Mouse (Mus musculus) cerebellum, adult 9-10 months (tissue): ENCODE results near the gene Thtpa.

Experiments used
- DNase-seq: peaks from one replicate; pipeline ENCODE4 v3.0.0; 2022

The Thtpa gene

DNA sequence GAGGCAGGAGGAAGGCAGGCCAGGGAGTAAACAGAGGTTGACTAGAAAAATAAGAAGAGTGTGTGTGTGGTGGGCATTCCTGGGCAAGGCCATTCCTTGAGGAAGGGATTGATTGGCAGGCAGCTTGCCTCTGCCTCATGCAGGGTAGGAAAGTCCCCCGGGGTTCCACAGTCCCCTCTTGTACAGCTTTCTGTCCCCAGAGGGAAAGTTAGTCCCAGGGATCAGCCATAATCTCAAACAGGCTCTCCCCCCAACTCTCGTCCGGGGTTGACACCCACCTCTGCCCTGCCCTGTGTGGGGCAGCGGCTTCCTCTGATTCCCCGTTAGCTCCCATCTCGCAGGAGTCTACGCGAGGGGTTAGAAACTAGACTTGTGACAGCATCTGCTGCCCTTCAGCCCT, 12.4 kb downstream of the Thtpa start:
- no peak for DNase-seq

GRCm38 (mm10) chr14:55108202-55108870, 13.8 kb downstream of the Thtpa start:
- DNase-seq: peak; percentile 80

DNA sequence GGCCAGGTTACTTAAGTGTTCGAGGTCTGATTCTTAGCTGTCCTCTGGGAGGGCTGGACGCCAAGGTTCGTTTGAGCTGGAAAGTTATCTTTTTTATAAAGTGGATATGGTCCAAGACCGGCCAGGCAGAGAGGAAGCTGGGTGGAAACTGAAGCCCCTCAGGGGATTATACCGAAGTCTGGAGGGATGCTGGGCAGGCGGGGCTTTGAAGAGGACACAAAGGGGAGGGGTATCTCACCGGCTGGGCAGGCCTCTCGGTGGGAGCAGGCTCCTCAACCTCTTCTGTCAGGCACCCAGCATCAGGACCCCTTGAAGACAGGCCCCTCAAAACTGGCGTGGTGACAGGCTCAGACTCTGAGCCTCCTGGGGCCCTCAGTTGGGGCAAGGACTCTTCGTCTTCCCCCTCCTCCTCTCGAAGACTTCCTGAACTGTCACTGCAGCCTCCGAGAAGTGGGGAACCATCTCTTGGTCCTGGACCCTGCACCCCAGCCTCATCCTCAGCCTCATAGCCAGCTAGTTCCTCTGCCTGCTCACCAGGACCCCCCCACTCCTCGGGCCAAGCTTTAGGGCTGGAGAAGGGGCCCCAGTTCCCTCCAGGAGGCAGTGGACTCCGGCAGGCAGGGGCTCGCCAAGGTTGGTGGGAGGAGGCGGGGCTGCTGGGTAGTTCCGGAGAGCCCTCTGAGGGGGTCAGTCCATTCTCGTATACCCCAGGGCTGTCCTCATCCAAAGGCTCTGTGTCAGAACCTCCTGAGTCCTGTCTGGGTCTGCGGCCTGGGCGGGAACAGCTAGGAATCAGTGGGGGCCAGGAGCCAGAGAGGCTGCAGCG, 14.7 kb downstream of the Thtpa start:
- DNase-seq: peak; percentile 70

GRCm38 (mm10) chr14:55110076-55110475, 15.5 kb downstream of the Thtpa start:
- peak; percentile 58 for DNase-seq

GRCm38 (mm10) chr14:55111720-55112119, 17.1 kb downstream of the Thtpa start:
- peak; percentile 75 for DNase-seq

DNA sequence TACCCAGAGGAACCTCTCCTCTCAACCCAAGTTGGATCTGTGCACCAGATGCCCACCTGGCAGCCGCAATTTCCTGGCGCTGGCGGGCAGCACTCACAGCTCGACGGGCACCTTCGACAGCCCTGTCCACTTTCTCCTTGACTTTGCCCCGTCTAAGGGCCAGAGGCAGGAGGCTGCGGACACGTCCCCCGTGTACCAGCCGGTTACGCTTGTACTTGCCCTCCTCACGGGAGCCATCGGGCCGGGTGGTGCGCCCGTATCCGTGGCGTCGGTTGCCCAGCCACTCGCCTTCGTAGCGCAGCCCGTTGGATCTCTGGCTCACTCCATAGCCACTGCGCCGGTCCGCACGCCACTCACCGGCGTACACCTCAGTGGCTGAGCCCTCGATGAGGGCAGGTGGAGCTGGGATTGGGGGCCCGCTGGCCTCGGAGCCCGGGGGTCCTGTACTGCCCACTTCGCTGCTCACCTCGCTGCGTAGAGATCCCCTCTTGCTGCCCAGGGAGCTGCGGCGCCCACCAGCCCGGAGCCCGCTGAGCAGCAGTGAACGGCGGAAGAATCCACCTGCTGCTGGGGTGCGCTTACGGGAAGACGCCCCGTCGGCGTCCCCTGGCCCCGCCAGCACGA, 18.9 kb downstream of the Thtpa start:
- DNase-seq: peak; percentile 59

DNA sequence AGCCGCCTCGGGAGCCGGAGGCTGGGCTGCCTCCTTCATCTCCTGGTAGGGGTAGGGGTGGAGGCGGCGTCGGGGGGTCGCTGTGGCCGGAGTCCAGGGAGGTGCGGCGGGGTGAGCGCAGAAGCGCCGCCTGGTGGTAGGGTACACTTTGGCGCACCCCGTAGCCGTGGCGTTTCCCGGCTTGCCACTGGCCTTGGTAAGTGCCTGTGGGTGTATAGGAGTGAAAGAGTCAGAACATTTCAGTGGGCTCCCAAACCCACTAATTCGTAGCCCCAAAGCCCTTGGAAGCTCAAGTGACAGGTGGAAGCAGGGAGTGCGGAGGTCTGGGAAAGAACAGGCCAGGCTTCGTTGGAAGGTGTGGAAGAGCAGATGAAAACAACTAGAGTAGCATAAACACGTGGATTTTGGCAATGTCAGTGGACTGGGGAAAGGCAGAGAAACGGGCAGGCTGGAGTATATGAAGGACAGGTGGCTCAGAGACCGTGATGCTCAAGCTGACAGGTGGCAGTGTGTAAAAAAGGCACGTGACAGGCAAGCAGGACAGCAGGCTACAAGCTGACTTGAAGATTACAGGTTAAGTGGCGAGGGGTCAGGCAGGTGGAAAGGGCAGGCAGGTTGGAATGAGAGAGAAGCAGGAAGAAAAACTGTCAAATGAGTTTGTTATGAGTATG, 19.5 kb downstream of the Thtpa start:
- DNase-seq: peak; percentile 84

- peak; percentile 82 for DNase-seq
These were observed 20.4 kb downstream of the Thtpa start for GRCm38 (mm10) chr14:55114759-55115701.

- DNase-seq: peak; percentile 76
These were observed 21.3 kb downstream of the Thtpa start for GRCm38 (mm10) chr14:55115846-55116245.

DNA sequence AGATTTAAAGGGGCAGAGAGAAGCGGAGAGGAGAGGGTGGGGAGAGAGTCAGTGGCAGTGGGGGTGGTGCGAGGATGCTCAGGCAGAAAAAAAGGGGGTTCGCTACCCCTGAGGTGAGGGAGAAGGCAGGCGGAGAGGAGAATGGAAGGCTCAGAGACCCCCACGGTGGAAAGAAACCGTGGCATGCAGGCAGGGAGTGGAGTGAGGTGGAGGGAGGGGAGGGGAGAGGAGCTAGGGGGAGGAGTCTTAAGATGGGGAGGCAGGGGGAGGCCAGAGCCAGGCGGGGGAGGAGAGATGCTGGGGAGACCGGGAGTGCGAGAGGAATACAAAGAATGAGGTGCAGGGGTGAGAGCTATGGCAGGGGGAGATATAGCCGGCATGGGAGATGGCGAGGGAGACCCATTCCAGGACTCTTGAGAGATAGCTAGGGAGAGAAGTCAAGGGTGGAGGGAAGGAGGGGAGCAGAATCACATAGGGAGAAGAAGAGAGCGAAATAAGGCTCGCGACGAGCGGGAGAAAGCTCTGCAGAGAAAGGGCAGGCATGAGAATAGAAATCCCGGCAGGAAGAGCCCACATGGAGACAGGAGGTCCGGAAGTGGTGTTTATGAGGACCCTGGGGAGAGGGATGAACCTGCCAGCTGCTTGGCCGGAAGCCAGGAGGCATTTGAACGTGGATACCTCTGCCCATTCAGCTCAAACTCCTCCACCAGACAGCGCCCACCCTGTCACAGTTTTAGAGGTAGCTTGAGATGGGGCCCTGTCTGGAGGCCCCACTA, 22.0 kb downstream of the Thtpa start, which contains the start of gene Jph4:
Gene Jph4 (minus strand): TSS at position 511 of the 776 bp plus-strand sequence.
- peak; percentile 89 for DNase-seq

- peak; percentile 94 for DNase-seq
These were observed 24.3 kb downstream of the Thtpa start for GRCm38 (mm10) chr14:55118852-55119251.

- DNase-seq: peak; percentile 61
These were observed 25.0 kb downstream of the Thtpa start for GRCm38 (mm10) chr14:55119421-55120134.

GRCm38 (mm10) chr14:55121947-55122346, 27.4 kb downstream of the Thtpa start:
- DNase-seq: peak; percentile 94

- no peak for DNase-seq
These were observed 27.8 kb downstream of the Thtpa start for GRCm38 (mm10) chr14:55122359-55122758.

GRCm38 (mm10) chr14:55125711-55126110, 31.1 kb downstream of the Thtpa start:
- DNase-seq: peak; percentile 31

DNA sequence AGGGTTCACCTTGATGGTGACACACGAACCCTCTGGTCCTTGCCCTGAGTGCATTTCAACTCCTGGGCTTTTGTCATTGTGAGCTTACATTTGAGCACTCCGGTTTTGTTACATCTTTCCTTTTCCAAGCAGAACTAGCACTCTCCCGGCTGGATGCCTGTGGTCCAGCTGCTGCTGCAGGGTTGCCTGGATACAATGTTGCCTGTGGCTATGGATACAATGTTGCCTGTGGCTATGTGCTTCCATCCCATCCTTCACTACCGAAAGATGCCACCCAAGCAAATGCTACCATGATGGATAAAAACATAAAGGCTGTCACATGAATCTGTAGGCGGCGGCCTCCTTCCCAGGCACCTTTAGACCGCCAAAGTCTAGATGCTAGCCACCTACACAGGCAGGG, 31.9 kb downstream of the Thtpa start:
- no peak for DNase-seq

DNA sequence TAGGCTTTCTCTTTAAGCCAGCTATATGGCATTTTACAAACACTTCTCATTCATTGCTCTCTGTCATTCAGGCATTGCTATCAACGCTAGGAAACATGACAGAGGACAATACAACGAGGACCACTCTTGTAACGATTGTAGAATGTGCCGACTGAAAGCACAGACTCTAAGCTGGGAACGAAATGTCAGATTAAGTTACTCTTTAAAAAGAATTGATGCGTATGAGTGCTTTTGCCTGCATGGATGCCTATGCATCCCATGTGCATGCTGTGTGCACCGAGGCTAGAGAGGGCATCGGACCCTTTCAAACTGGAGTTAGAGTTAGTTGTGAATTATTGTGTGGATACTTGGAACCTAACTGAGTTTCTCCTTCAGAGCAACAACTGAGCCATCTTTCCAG, 41.1 kb downstream of the Thtpa start:
- DNase-seq: no peak

DNA sequence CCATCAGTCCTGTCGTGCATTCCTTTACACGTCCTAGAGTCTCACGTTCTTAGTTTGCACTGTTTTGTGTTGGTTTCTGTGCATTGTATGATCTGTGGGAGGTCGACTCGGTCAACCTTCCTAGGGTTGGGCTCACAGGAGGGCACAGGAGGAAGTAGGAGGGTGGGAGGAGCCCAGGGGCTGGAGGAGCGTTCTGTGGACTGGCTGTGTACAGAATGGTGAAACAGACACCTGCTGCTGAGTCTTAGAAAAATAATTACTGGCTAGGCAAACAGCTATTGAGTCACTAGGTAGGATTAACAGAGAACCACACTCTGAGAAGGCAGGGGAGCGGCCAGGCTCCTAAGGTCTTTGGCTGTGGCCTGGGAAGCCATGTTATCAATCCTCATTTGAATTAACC, 44.7 kb downstream of the Thtpa start:
- no peak for DNase-seq

DNA sequence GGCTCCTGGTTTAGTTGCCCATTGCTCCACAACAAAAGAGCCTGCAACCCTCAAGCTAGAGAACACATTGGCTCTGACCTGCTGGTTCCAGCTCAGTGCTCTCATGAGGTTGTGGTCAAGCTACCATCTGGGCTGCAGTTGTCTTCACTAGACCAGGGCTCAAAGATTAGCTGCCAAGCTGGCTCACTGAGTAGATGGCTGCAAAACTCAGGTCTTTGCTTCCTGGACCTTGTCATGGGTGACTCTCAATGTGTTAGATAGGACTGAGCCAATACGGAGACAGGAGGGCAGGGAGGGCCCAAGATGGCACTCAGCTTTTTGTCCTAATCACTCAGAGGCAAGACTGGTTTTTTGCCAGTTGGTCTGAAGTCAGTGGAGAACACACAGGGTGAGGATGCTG, 51.7 kb downstream of the Thtpa start:
- no peak for DNase-seq

- DNase-seq: no peak
These were observed 52.3 kb downstream of the Thtpa start for GRCm38 (mm10) chr14:55146829-55147401.
